Mouse (Mus musculus): ENCODE measurements at regions not wholly inside any gene's neighbourhood (a gene's known extent, or its start where the extent isn't known, plus 50 kb on each side); places are given as distances from the start of the nearest gene placed in this dataset.
A peak's percentile ranks its signal among the peaks of the same experiment; 100 is the strongest.

DNA sequence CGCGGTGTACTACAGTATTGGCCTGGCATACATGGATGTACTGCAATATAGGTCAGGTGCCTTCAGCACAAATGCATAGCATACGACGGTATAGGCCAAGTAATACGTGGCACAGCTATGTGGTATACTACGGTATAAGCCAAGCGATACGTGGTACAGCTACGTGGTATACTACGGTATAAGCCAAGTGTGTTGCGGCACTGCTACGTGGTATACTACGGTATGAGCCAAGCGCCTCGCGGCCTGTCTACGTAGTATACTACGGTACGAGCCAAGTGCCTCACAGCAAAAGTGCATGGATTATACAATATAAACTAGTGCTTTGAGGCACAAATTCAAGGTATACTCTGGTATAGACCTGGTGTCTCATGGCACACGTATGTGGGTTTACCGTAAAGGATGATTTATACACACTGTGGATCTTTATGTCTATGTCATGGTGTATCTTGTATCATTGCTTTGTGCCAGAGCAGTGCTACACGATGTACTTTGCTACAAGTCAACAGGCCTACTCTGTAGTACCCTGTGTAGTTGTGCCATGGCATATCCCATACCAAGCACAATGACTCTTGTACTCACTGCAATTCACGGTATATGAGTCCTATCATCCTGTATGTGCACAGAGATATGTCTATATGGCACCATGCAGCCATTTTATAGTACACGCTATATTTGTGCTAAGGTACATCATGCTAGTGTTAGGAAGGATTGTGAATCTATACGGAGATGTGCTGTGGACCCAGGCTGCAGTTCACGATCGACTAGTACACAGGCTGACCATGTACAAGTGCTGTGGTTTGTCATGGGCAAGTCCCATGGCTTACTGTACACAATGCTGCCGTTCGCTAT, 72.5 kb downstream of the Rtl1 start:
- H3K4me1 ChIP-seq (ENCODE audit: control insufficient read depth, insufficient read depth, low read length), result peaks cover 9% of the 10 kb centered on the region; the same call in 1 of the 2 replicates
- peak overlapping the region; percentile 52 for H3K4me2 ChIP-seq (replicated peaks; ENCODE audit: low read depth, low read length)
- H3K27me3 ChIP-seq (ENCODE audit: control insufficient read depth, insufficient read depth, low read length), result no peaks in the 10 kb centered on the region
- no peaks in the 10 kb centered on the region for H3K36me3 ChIP-seq (ENCODE audit: control insufficient read depth, insufficient read depth, low read length)
- peak; percentile 68 for ATAC-seq (ENCODE audit: low FRiP score, low TSS enrichment)
- WGBS, result 59% methylated on average over 29 of the region's 29 CpGs
- H3K4me3 ChIP-seq (ENCODE audit: low read length), result peak overlapping the region; percentile 31
- H3K9me3 ChIP-seq (ENCODE audit: control insufficient read depth, low read length), result peaks cover 38% of the 10 kb centered on the region
- H3K27ac ChIP-seq (ENCODE audit: low read depth, low read length), result no peak overlapping the region
- 0 out of 2 replicates have a peak overlapping the region, but pooled peaks have one; percentile 31 for H3K9ac ChIP-seq (ENCODE audit: low read depth, low read length)

- H3K27me3 ChIP-seq (ENCODE audit: control insufficient read depth, insufficient read depth, low read length), result no peaks in the 10 kb centered on the region
- no peak for ATAC-seq (ENCODE audit: low FRiP score, low TSS enrichment)
- H3K4me3 ChIP-seq (ENCODE audit: low read length), result no peak overlapping the region
- H3K36me3 ChIP-seq (ENCODE audit: control insufficient read depth, insufficient read depth, low read length), result no peaks in the 10 kb centered on the region
- no peak overlapping the region for H3K27ac ChIP-seq (ENCODE audit: low read depth, low read length)
- WGBS, result 62% methylated on average over 9 of the region's 9 CpGs
- H3K4me2 ChIP-seq (replicated peaks; ENCODE audit: low read depth, low read length), result no peak overlapping the region
- H3K9me3 ChIP-seq (ENCODE audit: control insufficient read depth, low read length), result peaks cover 38% of the 10 kb centered on the region
- no peak overlapping the region for H3K9ac ChIP-seq (ENCODE audit: low read depth, low read length)
- H3K4me1 ChIP-seq (ENCODE audit: control insufficient read depth, insufficient read depth, low read length), result peaks cover 10% of the 10 kb centered on the region; the same call in 1 of the 2 replicates
Measured at GRCm38 (mm10) chr12:109525613-109526012, 73.0 kb downstream of the Dlk1 start.

DNA sequence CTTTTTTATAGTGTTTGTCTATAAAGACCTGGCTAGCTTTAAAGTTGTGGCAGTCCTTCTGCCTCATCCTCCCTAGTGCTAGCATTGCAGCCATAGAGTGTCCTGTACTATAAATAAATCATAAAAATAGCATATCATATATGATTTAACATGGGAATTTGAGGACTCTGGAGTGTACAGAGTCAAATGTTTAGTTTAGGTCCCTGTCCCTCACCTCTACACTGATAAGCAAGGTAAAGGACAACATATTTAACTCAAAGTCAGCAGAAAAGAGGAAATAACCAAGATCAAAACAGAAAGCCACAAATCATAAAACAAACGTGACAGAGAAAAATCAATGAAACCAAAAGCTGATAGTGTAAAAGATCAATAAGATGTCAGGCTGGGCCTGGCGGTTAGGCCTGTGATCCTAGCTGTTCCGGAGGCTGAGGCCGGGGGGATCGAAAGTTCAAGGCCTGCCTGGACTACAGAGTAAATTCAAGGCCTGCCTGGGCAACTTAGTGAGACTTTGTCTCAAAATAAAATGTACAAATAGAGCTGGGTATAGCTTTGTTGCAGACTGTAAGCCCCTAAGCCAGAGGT, 68.7 kb downstream of the Dlk1 start:
- WGBS, result 80% methylated on average over 5 of the region's 5 CpGs
- no peak overlapping the region for H3K4me3 ChIP-seq (ENCODE audit: low read length)
- no peaks in the 10 kb centered on the region for H3K27me3 ChIP-seq (ENCODE audit: control insufficient read depth, insufficient read depth, low read length)
- ATAC-seq (ENCODE audit: low FRiP score, low TSS enrichment), result no peak
- H3K9me3 ChIP-seq (ENCODE audit: control insufficient read depth, low read length), result peaks cover 7% of the 10 kb centered on the region; the same call in 1 of the 2 replicates
- H3K27ac ChIP-seq (ENCODE audit: low read depth, low read length), result no peak overlapping the region
- H3K4me1 ChIP-seq (ENCODE audit: control insufficient read depth, insufficient read depth, low read length), result peaks cover 24% of the 10 kb centered on the region
- H3K4me2 ChIP-seq (replicated peaks; ENCODE audit: low read depth, low read length), result no peak overlapping the region
- no peak overlapping the region for H3K9ac ChIP-seq (ENCODE audit: low read depth, low read length)
- H3K36me3 ChIP-seq (ENCODE audit: control insufficient read depth, insufficient read depth, low read length), result no peaks in the 10 kb centered on the region

DNA sequence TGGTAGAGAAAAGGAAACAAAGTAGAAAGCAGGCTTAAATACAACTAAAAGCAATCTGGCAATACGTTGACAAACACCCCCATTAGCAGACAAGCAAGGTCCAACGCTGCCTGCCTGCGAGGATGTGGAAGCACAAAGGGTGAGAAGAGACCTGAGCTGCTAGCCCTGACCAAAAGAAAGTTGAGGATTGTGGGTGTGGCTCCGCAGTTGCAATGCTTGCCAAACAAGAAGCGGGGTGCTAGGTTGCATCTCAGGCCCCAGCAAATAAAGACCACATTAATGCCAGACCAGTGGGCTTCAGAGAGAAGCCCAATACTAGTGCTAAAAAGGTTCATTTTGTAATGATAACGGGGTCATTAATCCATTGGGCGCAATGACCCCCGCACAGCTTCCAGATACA, 67.8 kb downstream of the Dlk1 start:
- Histone ChIP-seq H3K4me1 (ENCODE audit: control insufficient read depth, insufficient read depth, low read length) (peaks cover 24% of the 10 kb centered on the region), H3K27ac (ENCODE audit: low read depth, low read length) (no peak overlapping the region), H3K9ac (ENCODE audit: low read depth, low read length) (no peak overlapping the region), H3K4me3 (ENCODE audit: low read length) (no peak overlapping the region), H3K9me3 (ENCODE audit: control insufficient read depth, low read length) (peaks cover under 1% of the 10 kb centered on the region; the same call in 1 of the 2 replicates), H3K27me3 (ENCODE audit: control insufficient read depth, insufficient read depth, low read length) (no peaks in the 10 kb centered on the region), H3K36me3 (ENCODE audit: control insufficient read depth, insufficient read depth, low read length) (no peaks in the 10 kb centered on the region), H3K4me2 (replicated peaks; ENCODE audit: low read depth, low read length) (no peak overlapping the region)
- no peak for ATAC-seq (ENCODE audit: low FRiP score, low TSS enrichment)
- 54% methylated on average over 8 of the region's 8 CpGs for WGBS

DNA sequence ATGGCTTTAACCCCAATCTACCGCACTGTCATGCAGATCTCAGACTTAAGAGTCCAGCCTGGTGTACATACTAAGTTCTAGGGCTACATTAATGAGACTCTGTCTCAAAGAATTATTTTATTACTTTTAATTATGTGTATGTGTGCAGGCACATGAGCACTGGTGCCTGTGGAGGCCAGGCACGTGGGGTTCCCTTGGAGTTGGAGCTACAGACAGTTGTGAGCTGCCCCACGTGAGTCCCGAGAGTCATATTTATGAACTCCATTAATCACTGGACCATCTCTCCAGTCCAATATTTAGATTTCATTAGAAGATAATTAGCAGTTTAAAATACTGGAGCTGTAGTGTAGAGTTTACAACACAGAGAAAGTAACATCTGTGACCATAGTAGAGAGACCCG, 67.2 kb downstream of the Dlk1 start:
- no peak overlapping the region for H3K9ac ChIP-seq (ENCODE audit: low read depth, low read length)
- H3K27me3 ChIP-seq (ENCODE audit: control insufficient read depth, insufficient read depth, low read length), result no peaks in the 10 kb centered on the region
- no peak overlapping the region for H3K4me3 ChIP-seq (ENCODE audit: low read length)
- peaks cover 24% of the 10 kb centered on the region for H3K4me1 ChIP-seq (ENCODE audit: control insufficient read depth, insufficient read depth, low read length)
- no peaks in the 10 kb centered on the region for H3K9me3 ChIP-seq (ENCODE audit: control insufficient read depth, low read length)
- no peak for ATAC-seq (ENCODE audit: low FRiP score, low TSS enrichment)
- no peak overlapping the region for H3K27ac ChIP-seq (ENCODE audit: low read depth, low read length)
- H3K4me2 ChIP-seq (replicated peaks; ENCODE audit: low read depth, low read length), result no peak overlapping the region
- 39% methylated on average over 5 of the region's 5 CpGs for WGBS
- no peaks in the 10 kb centered on the region for H3K36me3 ChIP-seq (ENCODE audit: control insufficient read depth, insufficient read depth, low read length)

- 22% methylated on average over 7 of the region's 7 CpGs for WGBS
Measured at GRCm38 (mm10) chr12:109518413-109519021, 65.9 kb downstream of the Dlk1 start.

GRCm38 (mm10) chr12:109517764-109518163, 65.1 kb downstream of the Dlk1 start:
- Histone ChIP-seq H3K27me3 (ENCODE audit: control insufficient read depth, insufficient read depth, low read length) (no peaks in the 10 kb centered on the region), H3K9me3 (ENCODE audit: control insufficient read depth, low read length) (no peaks in the 10 kb centered on the region), H3K27ac (ENCODE audit: low read depth, low read length) (no peak overlapping the region), H3K4me3 (ENCODE audit: low read length) (no peak overlapping the region), H3K36me3 (ENCODE audit: control insufficient read depth, insufficient read depth, low read length) (no peaks in the 10 kb centered on the region), H3K9ac (ENCODE audit: low read depth, low read length) (no peak overlapping the region), H3K4me2 (replicated peaks; ENCODE audit: low read depth, low read length) (no peak overlapping the region), H3K4me1 (ENCODE audit: control insufficient read depth, insufficient read depth, low read length) (peaks cover 18% of the 10 kb centered on the region)
- 74% methylated on average over 7 of the region's 7 CpGs for WGBS
- no peak for ATAC-seq (ENCODE audit: low FRiP score, low TSS enrichment)

More at GRCm38 (mm10) chr12:109518413-109519021, 65.9 kb downstream of the Dlk1 start:
- Histone ChIP-seq H3K4me3 (ENCODE audit: low read length) (no peak overlapping the region), H3K9ac (ENCODE audit: low read depth, low read length) (no peak overlapping the region), H3K4me1 (ENCODE audit: control insufficient read depth, insufficient read depth, low read length) (peaks cover 17% of the 10 kb centered on the region; the same call in 1 of the 2 replicates), H3K4me2 (replicated peaks; ENCODE audit: low read depth, low read length) (no peak overlapping the region), H3K36me3 (ENCODE audit: control insufficient read depth, insufficient read depth, low read length) (no peaks in the 10 kb centered on the region), H3K9me3 (ENCODE audit: control insufficient read depth, low read length) (no peaks in the 10 kb centered on the region), H3K27ac (ENCODE audit: low read depth, low read length) (no peak overlapping the region), H3K27me3 (ENCODE audit: control insufficient read depth, insufficient read depth, low read length) (no peaks in the 10 kb centered on the region)
- no peak for ATAC-seq (ENCODE audit: low FRiP score, low TSS enrichment)

DNA sequence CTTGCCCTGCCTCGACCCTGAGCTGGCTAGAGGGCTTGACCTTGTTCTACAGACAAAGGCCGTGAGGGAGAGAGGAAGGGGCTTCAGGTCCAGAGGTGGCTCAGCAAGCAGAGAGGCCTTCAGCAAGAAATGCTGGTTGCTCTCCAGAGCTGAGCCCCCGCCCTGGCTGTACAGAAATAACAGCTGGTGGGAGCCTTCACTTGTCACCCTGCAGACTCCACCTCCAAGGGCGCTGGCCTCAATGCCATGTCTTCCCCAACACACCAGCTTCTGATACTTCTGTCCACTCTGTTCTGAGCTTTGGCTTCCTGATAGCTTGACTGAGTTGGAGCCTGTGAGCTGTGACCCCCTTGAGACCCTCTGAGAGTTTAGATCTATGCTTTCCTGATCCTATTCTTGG, 64.3 kb downstream of the Dlk1 start:
- H3K27ac ChIP-seq (ENCODE audit: low read depth, low read length), result no peak overlapping the region
- WGBS, result 45% methylated on average over 4 of the region's 4 CpGs

More for the DNA sequence above, 64.3 kb downstream of the Dlk1 start:
- H3K4me2 ChIP-seq (replicated peaks; ENCODE audit: low read depth, low read length), result no peak overlapping the region
- H3K36me3 ChIP-seq (ENCODE audit: control insufficient read depth, insufficient read depth, low read length), result no peaks in the 10 kb centered on the region
- no peaks in the 10 kb centered on the region for H3K9me3 ChIP-seq (ENCODE audit: control insufficient read depth, low read length)
- no peak for ATAC-seq (ENCODE audit: low FRiP score, low TSS enrichment)
- H3K27me3 ChIP-seq (ENCODE audit: control insufficient read depth, insufficient read depth, low read length), result no peaks in the 10 kb centered on the region
- H3K4me3 ChIP-seq (ENCODE audit: low read length), result no peak overlapping the region
- no peak overlapping the region for H3K9ac ChIP-seq (ENCODE audit: low read depth, low read length)
- peaks cover 26% of the 10 kb centered on the region for H3K4me1 ChIP-seq (ENCODE audit: control insufficient read depth, insufficient read depth, low read length)
